Mouse (Mus musculus): Measurements from ENCODE around the gene Sec22a.

The Sec22a gene

GRCm38 (mm10) chr16:35310551-35311110 is 53.1 kb downstream of the Sec22a start:
- peak; percentile 64 for DNase-seq (ENCODE audit: low spot score)

GRCm38 (mm10) chr16:35309634-35310033 is 54.1 kb downstream of the Sec22a start:
- DNase-seq (ENCODE audit: low spot score) = no peak

- DNase-seq (ENCODE audit: low spot score) = peak; percentile 30
Measured at GRCm38 (mm10) chr16:35308486-35309143, 55.1 kb downstream of the Sec22a start.

- no peak for DNase-seq (ENCODE audit: low spot score)
Measured at GRCm38 (mm10) chr16:35308016-35308415, 55.7 kb downstream of the Sec22a start.

- DNase-seq (ENCODE audit: low spot score) = no peak
Measured at GRCm38 (mm10) chr16:35307331-35307730, 56.4 kb downstream of the Sec22a start.

GRCm38 (mm10) chr16:35306631-35307030 is 57.1 kb downstream of the Sec22a start:
- DNase-seq (ENCODE audit: low spot score) = no peak

- DNase-seq (ENCODE audit: low spot score) = no peak
Measured at GRCm38 (mm10) chr16:35305226-35305625, 58.5 kb downstream of the Sec22a start.

- DNase-seq (ENCODE audit: low spot score) = no peak
Measured at GRCm38 (mm10) chr16:35304416-35304815, 59.3 kb downstream of the Sec22a start.

GRCm38 (mm10) chr16:35303721-35304120 is 60.0 kb downstream of the Sec22a start:
- DNase-seq (ENCODE audit: low spot score) = no peak

- no peak for DNase-seq (ENCODE audit: low spot score)
Measured at GRCm38 (mm10) chr16:35302441-35303280, 61.1 kb downstream of the Sec22a start.

GRCm38 (mm10) chr16:35300156-35300555 is 63.6 kb downstream of the Sec22a start:
- DNase-seq (ENCODE audit: low spot score) = no peak

- DNase-seq (ENCODE audit: low spot score) = no peak
Measured at GRCm38 (mm10) chr16:35297786-35298185, 65.9 kb downstream of the Sec22a start.

- DNase-seq (ENCODE audit: low spot score) = no peak
Measured at GRCm38 (mm10) chr16:35287244-35287643, 76.5 kb downstream of the Sec22a start.

GRCm38 (mm10) chr16:35285821-35286220 is 77.9 kb downstream of the Sec22a start:
- DNase-seq (ENCODE audit: low spot score) = no peak

- peak; percentile 72 for DNase-seq (ENCODE audit: low spot score)
Measured at GRCm38 (mm10) chr16:35282456-35282855, 81.3 kb downstream of the Sec22a start.

GRCm38 (mm10) chr16:35278166-35278565 is 85.6 kb downstream of the Sec22a start:
- DNase-seq (ENCODE audit: low spot score) = no peak

GRCm38 (mm10) chr16:35272417-35272816 is 91.3 kb downstream of the Sec22a start:
- DNase-seq (ENCODE audit: low spot score) = no peak

- peak; percentile 8 for DNase-seq (ENCODE audit: low spot score)
Measured at GRCm38 (mm10) chr16:35271572-35271971, 92.1 kb downstream of the Sec22a start.

GRCm38 (mm10) chr16:35270945-35271344 is 92.8 kb downstream of the Sec22a start:
- no peak for DNase-seq (ENCODE audit: low spot score)

- DNase-seq (ENCODE audit: low spot score) = peak; percentile 84
Measured at GRCm38 (mm10) chr16:35270353-35270934, 93.3 kb downstream of the Sec22a start.

All from lung, postnatal 25 days (tissue).